Mouse (Mus musculus) brain, embryonic 14.5 days (tissue): ENCODE measurements around the gene Nacc1.

Source experiments
- CTCF ChIP-seq: fragments of 200-500 bp; IDR thresholded peaks from 2 replicates; pipeline ENCODE4 v1.5.1; 2012; ENCODE audit warnings: inconsistent platforms, mild to moderate bottlenecking, moderate library complexity, borderline replicate concordance; ENCODE audit not compliant: insufficient read depth, insufficient read length; ENCODE audit errors: extremely low read depth
- POLR2A ChIP-seq: fragments of 200-500 bp; IDR thresholded peaks from 2 replicates; pipeline ENCODE4 v1.6.1; 2012; ENCODE audit warnings: mild to moderate bottlenecking, inconsistent platforms, borderline replicate concordance; ENCODE audit not compliant: poor library complexity, insufficient read depth, insufficient read length, severe bottlenecking; ENCODE audit errors: extremely low read depth

DNA sequence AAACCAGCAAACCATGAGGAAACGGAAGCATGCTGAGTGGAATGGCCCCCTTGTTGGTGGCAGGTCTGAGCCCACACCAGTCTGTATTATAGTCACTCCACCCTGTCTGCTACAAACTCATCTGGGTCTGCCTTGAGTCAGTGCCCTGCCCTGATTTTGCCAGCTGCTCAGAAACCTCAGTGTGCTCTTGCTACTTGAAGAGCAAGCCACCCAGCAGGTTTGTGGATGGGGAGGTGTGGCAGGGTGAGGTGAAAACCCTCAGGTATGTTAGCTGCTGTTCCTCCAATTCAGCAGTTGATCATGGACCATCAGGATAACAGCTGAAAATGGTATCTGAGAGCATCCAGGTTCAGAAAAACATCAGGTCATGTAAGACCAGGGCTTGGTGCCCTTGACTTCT, 19.6 kb downstream of the Nacc1 start:
- TF ChIP-seq POLR2A (no peak), CTCF (no peak)
